Mouse (Mus musculus): Measurements from ENCODE around the gene Eif1ad.
"Not testable (repeated sequence)": the region's sequence is repeated elsewhere in the genome, so short reads cannot be mapped to it uniquely, and the experiment has no call there.

The Eif1ad gene

GRCm38 (mm10) chr19:5383326-5383725 is 16.8 kb downstream of the Eif1ad start:
- no peak for DNase-seq

GRCm38 (mm10) chr19:5384715-5385114 is 18.2 kb downstream of the Eif1ad start:
- no peak for DNase-seq

- peak; percentile 59 to 73 for DNase-seq
Measured at GRCm38 (mm10) chr19:5388011-5388441, 21.5 kb downstream of the Eif1ad start.

- peak; percentile 96 to 97 for DNase-seq
Measured at GRCm38 (mm10) chr19:5388588-5389242, 22.2 kb downstream of the Eif1ad start, which contains the start of gene Sart1. TSS of gene Sart1 (minus strand) at chr19:5388703.

GRCm38 (mm10) chr19:5389647-5390046 is 23.1 kb downstream of the Eif1ad start:
- DNase-seq = peak; percentile 35 to 37

- no peak for DNase-seq
Measured at GRCm38 (mm10) chr19:5390416-5390815, 23.9 kb downstream of the Eif1ad start.

GRCm38 (mm10) chr19:5392892-5393291 is 26.4 kb downstream of the Eif1ad start:
- DNase-seq = peak; percentile 80 to 85

GRCm38 (mm10) chr19:5394168-5394567 is 27.6 kb downstream of the Eif1ad start:
- no peak for DNase-seq

- no peak for DNase-seq
Measured at GRCm38 (mm10) chr19:5395371-5395770, 28.8 kb downstream of the Eif1ad start.

- not testable (repeated sequence) for DNase-seq
Measured at GRCm38 (mm10) chr19:5401073-5401472, 34.5 kb downstream of the Eif1ad start.

- peak; percentile 68 to 73 for DNase-seq
Measured at GRCm38 (mm10) chr19:5402293-5402692, 35.8 kb downstream of the Eif1ad start, which contains the start of gene Tsga10ip. TSS of gene Tsga10ip (minus strand) at chr19:5402526.

- DNase-seq = no peak
Measured at GRCm38 (mm10) chr19:5405924-5406323, 39.4 kb downstream of the Eif1ad start.

- peak; percentile 49 to 59 for DNase-seq
Measured at GRCm38 (mm10) chr19:5406531-5407126, 40.1 kb downstream of the Eif1ad start.

GRCm38 (mm10) chr19:5407133-5407532 is 40.6 kb downstream of the Eif1ad start:
- peak; percentile 70 to 82 for DNase-seq

GRCm38 (mm10) chr19:5408057-5409001 is 41.8 kb downstream of the Eif1ad start:
- no peak for DNase-seq

- peak in 1 of 2 experiments; percentile 52 for DNase-seq
Measured at GRCm38 (mm10) chr19:5409068-5409467, 42.5 kb downstream of the Eif1ad start.

- DNase-seq = no peak
Measured at GRCm38 (mm10) chr19:5410641-5411040, 44.1 kb downstream of the Eif1ad start.

GRCm38 (mm10) chr19:5411961-5412360 is 45.4 kb downstream of the Eif1ad start:
- no peak for DNase-seq

GRCm38 (mm10) chr19:5413840-5414239 is 47.3 kb downstream of the Eif1ad start:
- DNase-seq = peak in 1 of 2 experiments; percentile 0

- peak in 1 of 2 experiments; percentile 0 for DNase-seq
Measured at GRCm38 (mm10) chr19:5414534-5414957, 48.0 kb downstream of the Eif1ad start.

GRCm38 (mm10) chr19:5418750-5419466 is 52.4 kb downstream of the Eif1ad start:
- no peak for DNase-seq

GRCm38 (mm10) chr19:5419630-5420029 is 53.1 kb downstream of the Eif1ad start:
- no peak for DNase-seq

Data from cerebellum, postnatal 10 days (tissue).